Mouse (Mus musculus): ENCODE data around the gene Mepce. TPM values are rescaled to one million over a fixed set of nuclear protein-coding genes. Genes with fewer than 3 reads are reported as not detected.

The Mepce gene
- polyA plus RNA-seq, 1 experiment from 2014 or later: 64.6 TPM

GRCm38 (mm10) chr5:137744197-137744596 lies 43.3 kb downstream of the Mepce start:
- POLR2A ChIA-PET: no interaction called here

DNA sequence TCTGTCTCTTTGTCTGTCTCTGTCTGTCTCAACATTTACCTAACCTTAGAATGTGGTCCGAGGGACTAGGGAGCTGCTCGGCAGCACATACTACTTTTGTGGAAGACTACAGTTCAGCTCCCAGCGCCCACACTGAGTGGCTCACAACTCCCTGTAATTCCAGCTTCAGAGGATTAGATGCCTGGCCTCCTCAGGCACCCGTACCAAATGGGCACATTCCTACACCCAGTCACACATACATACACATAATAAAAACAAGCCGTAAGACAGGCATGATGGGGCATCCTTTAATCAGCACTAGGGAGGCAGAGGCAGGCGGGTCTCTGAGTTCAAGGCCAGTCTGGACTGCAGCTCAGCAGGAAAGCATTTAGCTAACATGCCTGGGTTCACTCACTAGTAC lies 44.6 kb downstream of the Mepce start:
- no peak for ATAC-seq
- TF ChIP-seq CTCF (IDR thresholded peaks at IDR 0.05): no peak
- no peak for DNase-seq (ENCODE audit: low read depth, low spot score)
- ChIA-PET POLR2A (no interaction called here), CTCF (interaction anchor here (0.7 to 1.5 kb wide), 3 partner anchors 14 to 87 kb away, joined by 3 read pairs; no protein-coding TSS in a partner anchor)
- in situ Hi-C loops (cut with MboI; ENCODE audit: low pct_unique_long_range_greater_than_20kb): no loop called here
- no peaks in the 10 kb centered on the region for H3K27me3 ChIP-seq

More at GRCm38 (mm10) chr5:137744197-137744596, 43.3 kb downstream of the Mepce start:
- CTCF ChIA-PET: no interaction called here
- no peak for TF ChIP-seq CTCF (IDR thresholded peaks at IDR 0.05)
- no peak for DNase-seq (ENCODE audit: low read depth, low spot score)
- no peaks in the 10 kb centered on the region for H3K27me3 ChIP-seq
- in situ Hi-C loops (cut with MboI; ENCODE audit: low pct_unique_long_range_greater_than_20kb): no loop called here
- ATAC-seq: no peak

DNA sequence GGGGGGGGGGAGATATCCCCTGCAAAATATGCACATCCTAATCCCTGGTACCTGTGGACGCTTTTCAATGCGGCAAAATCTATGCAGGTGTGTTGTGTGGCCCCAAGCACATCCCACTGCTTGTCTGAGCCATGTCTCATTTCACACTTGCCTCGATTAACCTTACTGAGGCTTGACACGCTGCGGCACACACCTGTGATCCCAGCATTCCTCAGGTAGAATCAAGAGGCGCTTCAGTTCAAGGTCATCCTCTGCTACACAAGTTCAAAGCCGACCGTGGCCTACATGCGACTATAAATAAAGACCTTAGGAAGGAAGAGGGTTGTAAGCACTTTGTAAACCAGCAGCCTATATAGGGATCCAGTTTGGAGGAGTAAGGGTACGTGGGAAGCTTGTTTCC lies 45.4 kb downstream of the Mepce start:
- in situ Hi-C loops (cut with MboI; ENCODE audit: low pct_unique_long_range_greater_than_20kb): no loop called here
- no peak for DNase-seq (ENCODE audit: low read depth, low spot score)
- CTCF ChIA-PET: interaction anchor here (1.2 to 1.5 kb wide), 2 partner anchors 15 to 87 kb away, joined by 3 read pairs; no protein-coding TSS in a partner anchor
- H3K27me3 ChIP-seq: no peaks in the 10 kb centered on the region
- POLR2A ChIA-PET: interaction anchor here (0.9 kb wide), 1 partner anchor 10 kb away, joined by 3 read pairs; no protein-coding TSS in a partner anchor
- no peak for ATAC-seq
- no peak for TF ChIP-seq CTCF (IDR thresholded peaks at IDR 0.05)

- ChIA-PET CTCF (interaction anchor here (1.2 to 1.5 kb wide), 2 partner anchors 16 to 86 kb away, joined by 3 read pairs; no protein-coding TSS in a partner anchor), POLR2A (interaction anchor here (0.6 to 1.2 kb wide), 3 partner anchors 11 to 229 kb away, joined by 3 to 5 read pairs (median 3); no protein-coding TSS in a partner anchor)
- DNase-seq (ENCODE audit: low read depth, low spot score): no peak
- no peaks in the 10 kb centered on the region for H3K27me3 ChIP-seq
- in situ Hi-C loops (cut with MboI; ENCODE audit: low pct_unique_long_range_greater_than_20kb): no loop called here
- peak; percentile 61 for ATAC-seq
- TF ChIP-seq CTCF (IDR thresholded peaks at IDR 0.05): no peak
Measured at GRCm38 (mm10) chr5:137741023-137741931, 46.2 kb downstream of the Mepce start, which contains the start of gene Nyap1. TSS of gene Nyap1 (minus strand) at chr5:137741607.

DNA sequence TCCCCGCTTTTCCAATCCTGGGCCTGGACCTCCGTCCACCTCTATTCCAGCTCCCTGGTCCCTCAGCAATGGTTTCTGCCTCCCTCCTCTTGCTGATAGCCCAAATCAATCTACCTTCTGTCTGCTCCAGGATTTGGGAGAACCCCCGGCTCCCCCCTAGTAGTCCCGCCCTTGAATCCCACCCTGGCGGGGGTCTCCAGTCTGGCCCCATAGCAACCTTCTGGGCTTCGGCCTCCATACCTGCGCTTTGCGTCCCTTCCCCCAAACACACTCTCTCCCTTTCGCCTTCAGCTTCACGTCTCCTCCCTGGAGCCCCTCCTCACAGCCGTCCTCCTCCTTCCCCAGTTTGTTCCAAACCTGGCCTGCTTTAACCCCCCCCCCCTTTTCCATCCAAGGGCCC lies 46.9 kb downstream of the Mepce start:
- no peaks in the 10 kb centered on the region for H3K27me3 ChIP-seq
- ATAC-seq: no peak
- ChIA-PET CTCF (no interaction called here), POLR2A (interaction anchor here (0.6 to 1.2 kb wide), 2 partner anchors 10 to 228 kb away, joined by 3 to 5 read pairs; no protein-coding TSS in a partner anchor)
- no peak for TF ChIP-seq CTCF (IDR thresholded peaks at IDR 0.05)
- DNase-seq (ENCODE audit: low read depth, low spot score): no peak
- in situ Hi-C loops (cut with MboI; ENCODE audit: low pct_unique_long_range_greater_than_20kb): no loop called here

GRCm38 (mm10) chr5:137739471-137739870 lies 48.0 kb downstream of the Mepce start:
- ChIA-PET CTCF (interaction anchor here (0.6 to 1.2 kb wide), 5 partner anchors 20 to 82 kb away, joined by 3 to 9 read pairs (median 3); no protein-coding TSS in a partner anchor), POLR2A (interaction anchor here (0.8 to 0.9 kb wide), 2 partner anchors 8 to 52 kb away, joined by 3 to 4 read pairs; no protein-coding TSS in a partner anchor)
- no peaks in the 10 kb centered on the region for H3K27me3 ChIP-seq
- in situ Hi-C loops (cut with MboI; ENCODE audit: low pct_unique_long_range_greater_than_20kb): no loop called here
- no peak for TF ChIP-seq CTCF (IDR thresholded peaks at IDR 0.05)
- no peak for ATAC-seq
- DNase-seq (ENCODE audit: low read depth, low spot score): no peak

DNA sequence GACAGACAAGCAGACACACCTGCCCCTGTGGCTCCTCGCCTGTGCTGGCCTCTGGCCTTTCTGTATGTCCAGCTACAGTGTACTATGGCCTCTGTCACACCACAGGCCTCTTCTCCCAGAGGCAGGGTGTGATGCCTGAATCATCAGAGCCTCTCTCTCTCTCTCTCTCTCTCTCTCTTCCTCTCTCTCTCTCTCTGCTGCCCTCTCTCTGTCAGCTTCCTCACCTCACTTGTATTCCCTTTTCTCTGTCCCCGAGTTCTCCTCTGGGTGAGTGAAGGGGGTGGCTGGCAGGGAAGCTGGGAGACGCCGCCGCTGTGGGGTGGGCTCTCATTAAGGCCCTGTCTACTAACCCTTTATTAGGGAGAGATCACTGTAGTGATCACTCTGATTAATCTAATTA lies 48.9 kb downstream of the Mepce start:
- ATAC-seq (peak; percentile 18), DNase-seq (ENCODE audit: low read depth, low spot score) (no peak)
- in situ Hi-C loops (cut with MboI; ENCODE audit: low pct_unique_long_range_greater_than_20kb): no loop called here
- no peaks in the 10 kb centered on the region for H3K27me3 ChIP-seq
- TF ChIP-seq CTCF (IDR thresholded peaks at IDR 0.05): no peak
- ChIA-PET CTCF (interaction anchor here (0.6 to 1.2 kb wide), 5 partner anchors 10 to 81 kb away, joined by 3 to 9 read pairs (median 3); no protein-coding TSS in a partner anchor), POLR2A (interaction anchor here (0.8 to 0.9 kb wide), 3 partner anchors 9 to 51 kb away, joined by 3 to 7 read pairs (median 4); no protein-coding TSS in a partner anchor)

DNA sequence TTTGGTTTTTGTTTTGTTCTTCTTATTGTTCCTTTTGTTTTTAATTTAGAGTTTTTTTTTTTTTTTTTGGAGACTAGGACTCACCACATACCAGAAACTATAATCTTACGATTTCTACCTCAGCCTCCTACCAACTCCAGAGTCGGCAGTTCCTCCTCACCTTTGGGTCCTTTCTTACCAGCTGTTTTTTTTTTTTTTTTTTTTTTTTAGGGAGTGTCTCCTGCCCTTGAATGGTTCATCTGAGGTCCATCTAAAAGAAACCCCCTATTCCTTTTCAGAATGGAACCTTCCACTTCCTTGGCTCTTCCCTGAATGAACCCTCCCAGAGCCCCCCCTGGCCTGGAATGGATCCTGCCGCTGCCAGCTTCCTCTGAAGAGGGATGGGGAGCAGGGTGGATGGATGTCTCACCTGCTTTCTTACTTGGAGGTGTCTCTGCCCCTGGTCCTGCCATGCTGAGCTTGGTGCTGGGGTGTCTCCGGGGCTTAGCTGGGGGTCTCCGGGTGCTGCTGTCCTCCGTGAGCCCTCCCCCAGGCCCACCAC lies 50.0 kb downstream of the Mepce start:
- ATAC-seq (no peak), DNase-seq (ENCODE audit: low read depth, low spot score) (no peak)
- in situ Hi-C loops (cut with MboI; ENCODE audit: low pct_unique_long_range_greater_than_20kb): no loop called here
- POLR2A ChIA-PET: interaction anchor here (0.6 to 0.7 kb wide), 2 partner anchors 31 to 465 kb away, joined by 3 to 5 read pairs; no protein-coding TSS in a partner anchor
- CTCF ChIA-PET: interaction anchor here (1.0 kb wide), 1 partner anchor 9 kb away, joined by 3 read pairs; no protein-coding TSS in a partner anchor
- no peak for TF ChIP-seq CTCF (IDR thresholded peaks at IDR 0.05)
- H3K27me3 ChIP-seq: no peaks in the 10 kb centered on the region

GRCm38 (mm10) chr5:137734289-137735061 lies 53.0 kb downstream of the Mepce start:
- ATAC-seq (no peak), DNase-seq (ENCODE audit: low read depth, low spot score) (no peak)
- H3K27me3 ChIP-seq: no peaks in the 10 kb centered on the region
- TF ChIP-seq CTCF (IDR thresholded peaks at IDR 0.05): no peak
- in situ Hi-C loops (cut with MboI; ENCODE audit: low pct_unique_long_range_greater_than_20kb): loop anchor here (5.0 kb wide), 1 partner anchor 37 kb away; no protein-coding TSS in a partner anchor
- POLR2A ChIA-PET: no interaction called here
- CTCF ChIA-PET: interaction anchor here (2.2 kb wide), 1 partner anchor 77 kb away, joined by 6 read pairs; no protein-coding TSS in a partner anchor

Measured in Patski (cell line).